19 mouse cellular contexts compared by ENCODE assay signal in genomic region chr11:116417054-116417453, GRCm38 (mm10). TPM values are rescaled to one million over a fixed set of nuclear protein-coding genes. Genes with fewer than 3 reads are reported as not detected.
"Had no signal": no experiment of that assay in that cellular context is flagged by ENCODE, and none has a peak within 500 bp of the region (broad histone marks: within the 10 kb centered on the region; RNA-seq: fewer than 3 reads in every experiment).

No protein-coding gene starts in this region.

- H3K27me3 ChIP-seq: midbrain, embryonic 15.5 days; neural tube, embryonic 12.5 days had no signal

- DNase-seq: kidney, adult 9 months; kidney, postnatal 36 days; lung, adult 2 months; lung, postnatal 36 days; retina, postnatal 1 day; right cerebral cortex, postnatal 4 days; spleen, adult 18-20 months; thymus, postnatal 4 days had no signal

- ATAC-seq: lung, postnatal 0 days; midbrain, embryonic 15.5 days had no signal

- H3K4me3 ChIP-seq: layer of hippocampus, adult 2 months; liver, embryonic 15.5 days; midbrain, embryonic 10.5 days; midbrain, embryonic 15.5 days; neural tube, embryonic 12.5 days had no signal

- H3K27ac ChIP-seq: layer of hippocampus, adult 2 months; liver, embryonic 15.5 days; midbrain, embryonic 15.5 days; neural tube, embryonic 12.5 days had no signal

- H3K9me3 ChIP-seq: liver, embryonic 15.5 days; midbrain, embryonic 10.5 days; midbrain, embryonic 15.5 days; neural tube, embryonic 12.5 days had no signal

- H3K4me2 ChIP-seq: liver, embryonic 11.5 days; liver, embryonic 15.5 days; midbrain, embryonic 15.5 days; neural tube, embryonic 12.5 days had no signal

- H3K9ac ChIP-seq: liver, embryonic 15.5 days; midbrain, embryonic 15.5 days; neural tube, embryonic 12.5 days had no signal

- H3K36me3 ChIP-seq: liver, embryonic 15.5 days; midbrain, embryonic 10.5 days; midbrain, embryonic 15.5 days; neural tube, embryonic 12.5 days had no signal

RNA-seq across cellular contexts. Expression of gene Qrich2, which starts 49.0 kb away (rescaled TPM):
- total RNA-seq: left cerebral cortex, postnatal 36 days; megakaryocyte progenitor cell, adult 5-6 weeks; neutrophil, adult 5-6 weeks had no signal
- polyA plus RNA-seq: liver, embryonic 11.5 days; liver, embryonic 15.5 days; midbrain, embryonic 15.5 days; neural tube, embryonic 12.5 days; stomach, embryonic 14.5 days had no signal
